Mouse (Mus musculus) midbrain, embryonic 11.5 days (tissue): Measurements from ENCODE around the gene Atg16l1. TPM values are rescaled to one million over a fixed set of nuclear protein-coding genes. Genes with fewer than 3 reads are reported as not detected.

ENCODE experiments used
- ATAC-seq: fragments of 200-750 bp; cut with Nextera tagmentation; 2 replicates; pipeline ENCODE4 v1.8.0; 2017; ENCODE audit warnings: moderate TSS enrichment, moderate library complexity; ENCODE audit not compliant: low FRiP score
- DNase-seq: peaks from one replicate; pipeline ENCODE4 v3.0.0; 2015; ENCODE audit warnings: low spot score; ENCODE audit errors: missing footprints
- H3K27ac ChIP-seq: fragments of 300-500 bp; sonication (generic); 2 replicates; pipeline ENCODE4 v1.5.1; 2014; ENCODE audit warnings: low read depth, low read length
- H3K27me3 ChIP-seq: fragments of 300-500 bp; sonication (generic); 2 replicates; pipeline ENCODE4 v1.6.1; 2014; ENCODE audit warnings: mild to moderate bottlenecking, low read length, moderate library complexity, mixed read lengths; ENCODE audit not compliant: control insufficient read depth, insufficient read depth
- H3K36me3 ChIP-seq: fragments of 300-500 bp; sonication (generic); 2 replicates; pipeline ENCODE4 v1.6.1; 2014; ENCODE audit warnings: mild to moderate bottlenecking, low read length, moderate library complexity, mixed read lengths; ENCODE audit not compliant: control insufficient read depth, insufficient read depth
- H3K4me1 ChIP-seq: fragments of 300-500 bp; sonication (generic); 2 replicates; pipeline ENCODE4 v1.6.1; 2014; ENCODE audit warnings: low read length; ENCODE audit not compliant: control insufficient read depth, insufficient read depth
- H3K4me2 ChIP-seq: fragments of 300-500 bp; sonication (generic); 2 replicates; pipeline ENCODE4 v1.6.1; 2014; ENCODE audit warnings: mild to moderate bottlenecking, moderate library complexity
- H3K4me3 ChIP-seq: fragments of 300-500 bp; sonication (generic); 2 replicates; pipeline ENCODE4 v1.5.1; 2014; ENCODE audit warnings: low read depth, low read length
- H3K9ac ChIP-seq: fragments of 300-500 bp; sonication (generic); 2 replicates; pipeline ENCODE4 v1.6.1; 2014; ENCODE audit warnings: low read length
- H3K9me3 ChIP-seq: fragments of 300-500 bp; sonication (generic); 2 replicates; pipeline ENCODE4 v1.6.1; 2016; ENCODE audit warnings: low read length; ENCODE audit not compliant: control insufficient read depth
- WGBS: fragments of 180-500 bp; shearing (Covaris S2); extraction: QIAGEN DNeasy Blood & Tissue Kit; methylation state at CpG from one replicate; pipeline ENCODE4 v1.1.7; 2014; 5-methylcytosine and 5-hydroxymethylcytosine counted together
- polyA plus RNA-seq: library from polyadenylated mRNA; unstranded; fragments of >200 nt; fragmentation: Nextera tagmentation; extraction: Ambion mirVana; gene quantifications from 2 replicates; pipeline ENCODE4 v1.2.1, GENCODE M21; 2014

Atg16l1 gene
- polyA plus RNA-seq, 1 experiment from 2014 or later = 33.7 TPM

DNA sequence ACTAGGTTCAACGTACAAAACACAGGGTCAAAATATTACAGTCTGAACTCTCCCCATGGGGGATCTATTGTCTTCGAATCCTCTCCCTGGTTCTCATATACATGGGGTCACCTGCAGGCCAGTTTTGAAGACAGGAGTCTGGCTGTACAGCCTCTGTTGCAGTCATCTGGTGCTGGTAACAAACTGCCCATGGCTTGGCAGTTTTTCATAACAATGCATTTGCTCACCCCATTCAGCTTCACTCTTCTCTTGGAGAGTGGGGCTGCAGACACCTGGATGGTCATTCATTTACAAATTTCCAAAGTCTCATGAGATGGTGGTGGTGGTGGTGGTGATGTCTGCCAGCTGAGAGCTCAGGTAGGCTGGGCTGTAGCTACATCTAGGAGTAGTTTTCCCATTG, 26.6 kb upstream of the Atg16l1 start:
- Histone ChIP-seq H3K4me2 (no peak overlapping the region), H3K27ac (no peak overlapping the region), H3K27me3 (no peaks in the 10 kb centered on the region), H3K9me3 (no peaks in the 10 kb centered on the region), H3K4me3 (no peak overlapping the region), H3K36me3 (no peaks in the 10 kb centered on the region), H3K4me1 (no peaks in the 10 kb centered on the region), H3K9ac (no peak overlapping the region)
- no peak for DNase-seq
- ATAC-seq = no peak
- WGBS = 83% methylated on average over 2 of the region's 2 CpGs

DNA sequence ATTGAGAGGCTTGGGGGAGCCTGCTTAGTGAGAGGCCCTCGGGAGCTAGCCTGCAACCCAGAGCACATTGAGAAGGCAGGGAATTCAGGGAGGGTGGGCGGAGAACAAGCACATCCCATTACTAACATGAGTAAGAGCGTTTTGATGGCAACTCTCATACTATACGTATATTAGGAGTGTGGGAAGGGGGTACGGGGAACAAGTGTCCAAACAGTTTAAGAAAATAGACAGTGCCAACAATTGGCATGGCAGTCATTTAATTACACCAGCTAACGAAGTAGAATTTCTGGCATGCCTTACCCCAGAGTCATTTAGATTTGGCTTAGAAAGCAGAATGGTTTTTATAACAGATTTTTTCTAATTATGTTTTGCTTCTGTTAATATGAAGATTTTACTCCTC, 25.8 kb upstream of the Atg16l1 start:
- H3K27me3 ChIP-seq = no peaks in the 10 kb centered on the region
- no peak overlapping the region for H3K27ac ChIP-seq
- H3K9me3 ChIP-seq = no peaks in the 10 kb centered on the region
- H3K4me1 ChIP-seq = no peaks in the 10 kb centered on the region
- DNase-seq = no peak
- no peak for ATAC-seq
- no peaks in the 10 kb centered on the region for H3K36me3 ChIP-seq
- H3K4me2 ChIP-seq = no peak overlapping the region
- H3K4me3 ChIP-seq = no peak overlapping the region
- no peak overlapping the region for H3K9ac ChIP-seq
- WGBS = 84% methylated on average over 6 of the region's 6 CpGs

DNA sequence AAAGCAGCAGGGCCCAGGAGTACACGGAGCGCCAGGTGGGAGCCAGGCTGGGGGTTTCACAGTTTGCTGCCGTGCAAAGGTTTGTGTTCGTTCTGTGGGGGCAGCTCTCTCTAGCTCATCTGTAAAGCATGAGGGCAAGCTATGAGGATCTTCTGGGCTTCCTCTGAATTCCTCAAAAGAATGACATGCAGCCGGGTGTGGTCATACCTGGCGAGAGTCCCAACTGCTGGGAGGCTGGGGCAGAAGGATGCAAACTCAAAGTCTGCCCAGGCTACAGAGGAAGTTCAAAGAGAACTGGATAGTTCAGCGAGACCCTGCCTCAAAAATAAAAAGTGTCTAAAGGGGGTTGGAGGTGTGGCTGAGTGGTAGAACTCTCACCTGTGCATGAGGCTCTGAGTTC, 25.4 kb upstream of the Atg16l1 start:
- H3K9me3 ChIP-seq = no peaks in the 10 kb centered on the region
- no peaks in the 10 kb centered on the region for H3K4me1 ChIP-seq
- H3K27me3 ChIP-seq = no peaks in the 10 kb centered on the region
- H3K36me3 ChIP-seq = no peaks in the 10 kb centered on the region
- ATAC-seq (no peak), DNase-seq (no peak)
- no peak overlapping the region for H3K27ac ChIP-seq
- H3K9ac ChIP-seq = no peak overlapping the region
- no peak overlapping the region for H3K4me3 ChIP-seq
- WGBS = 84% methylated on average over 7 of the region's 7 CpGs
- no peak overlapping the region for H3K4me2 ChIP-seq

DNA sequence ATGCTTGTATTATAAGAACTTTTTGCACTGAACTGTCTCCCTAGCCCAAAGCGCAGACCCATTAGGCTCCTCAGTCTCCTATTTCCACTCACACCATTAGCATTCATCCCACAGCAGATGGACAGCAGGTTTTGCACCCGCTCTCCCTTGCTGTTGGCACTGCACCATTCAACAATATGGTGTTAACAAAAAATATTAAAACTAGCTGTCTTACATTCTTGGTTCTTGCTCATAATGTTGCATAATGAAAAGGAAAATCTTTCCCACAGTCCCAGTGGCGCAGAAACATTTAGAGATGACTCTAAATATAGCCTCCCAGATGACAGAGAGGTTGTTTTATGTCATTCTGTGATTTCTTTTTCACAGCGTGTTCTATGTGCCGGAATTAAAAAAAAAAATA, 22.5 kb upstream of the Atg16l1 start:
- Histone ChIP-seq H3K27me3 (no peaks in the 10 kb centered on the region), H3K27ac (no peak overlapping the region), H3K9ac (no peak overlapping the region), H3K36me3 (no peaks in the 10 kb centered on the region), H3K4me2 (no peak overlapping the region), H3K4me1 (no peaks in the 10 kb centered on the region), H3K9me3 (no peaks in the 10 kb centered on the region), H3K4me3 (no peak overlapping the region)
- no peak for ATAC-seq
- WGBS = 92% methylated on average over 5 of the region's 5 CpGs
- DNase-seq = no peak

DNA sequence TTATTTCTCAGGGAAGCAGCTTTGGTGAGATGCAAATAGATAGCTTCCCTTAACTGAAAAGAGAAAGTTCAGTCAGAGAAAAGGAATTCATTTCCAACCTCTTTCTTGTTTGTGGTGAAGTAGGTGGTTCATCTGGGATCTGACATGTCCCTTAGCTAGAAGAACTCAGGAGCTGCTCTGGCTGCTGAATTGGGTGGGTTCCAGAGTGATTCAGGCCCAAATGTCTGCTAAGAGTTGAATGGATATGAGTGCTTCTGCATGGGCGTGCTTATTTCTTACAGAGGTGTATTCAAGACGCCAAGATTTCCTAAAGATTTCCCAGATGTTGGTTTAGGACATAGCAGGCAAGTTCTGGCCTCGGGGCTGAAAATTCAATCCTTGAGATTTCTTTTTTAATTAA, 21.5 kb upstream of the Atg16l1 start:
- 83% methylated on average over 3 of the region's 3 CpGs for WGBS
- no peak overlapping the region for H3K4me2 ChIP-seq

DNA sequence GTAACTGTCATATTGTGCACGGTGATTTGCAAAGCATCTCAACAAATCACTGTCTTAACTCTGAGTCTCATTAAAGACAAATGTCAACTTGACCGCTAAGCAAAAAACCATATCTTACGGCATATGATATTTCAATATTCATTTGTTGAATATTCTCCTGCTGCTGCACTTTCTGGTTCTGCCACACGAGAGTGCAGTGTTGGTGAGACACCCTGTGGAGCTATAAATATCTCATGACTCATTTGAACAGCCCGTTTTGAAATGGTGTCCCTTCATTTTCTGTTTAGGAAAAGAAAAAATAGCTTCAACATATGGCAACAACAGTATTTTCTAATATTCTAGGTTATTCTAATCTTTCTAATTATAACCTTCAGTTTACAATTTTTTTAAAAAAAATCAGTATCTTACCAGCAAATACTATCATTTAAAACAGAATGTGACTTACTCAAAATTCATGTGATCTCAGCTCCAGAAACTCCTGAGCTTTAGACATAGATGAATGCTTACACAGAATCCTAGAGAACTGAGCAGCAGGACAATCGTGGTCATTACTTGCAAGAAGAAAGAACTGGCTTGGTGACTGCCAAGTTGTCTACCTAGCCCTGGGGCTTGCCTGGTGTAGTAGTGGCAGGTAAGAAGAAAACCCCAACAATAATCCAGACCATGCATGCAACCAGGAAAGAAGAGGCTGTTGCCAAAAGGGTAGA, 14.9 kb upstream of the Atg16l1 start:
- 83% methylated on average over 6 of the region's 6 CpGs for WGBS
- peak; percentile 21 for DNase-seq
- Histone ChIP-seq H3K4me2 (no peak overlapping the region), H3K9ac (no peak overlapping the region), H3K4me1 (no peaks in the 10 kb centered on the region), H3K36me3 (no peaks in the 10 kb centered on the region), H3K4me3 (no peak overlapping the region), H3K9me3 (no peaks in the 10 kb centered on the region), H3K27ac (no peak overlapping the region), H3K27me3 (no peaks in the 10 kb centered on the region)
- no peak for ATAC-seq

More for the DNA sequence above, 21.5 kb upstream of the Atg16l1 start:
- Histone ChIP-seq H3K36me3 (no peaks in the 10 kb centered on the region), H3K4me1 (no peaks in the 10 kb centered on the region), H3K27ac (no peak overlapping the region), H3K9ac (no peak overlapping the region), H3K4me3 (no peak overlapping the region), H3K27me3 (no peaks in the 10 kb centered on the region), H3K9me3 (no peaks in the 10 kb centered on the region)
- ATAC-seq = no peak
- no peak for DNase-seq

DNA sequence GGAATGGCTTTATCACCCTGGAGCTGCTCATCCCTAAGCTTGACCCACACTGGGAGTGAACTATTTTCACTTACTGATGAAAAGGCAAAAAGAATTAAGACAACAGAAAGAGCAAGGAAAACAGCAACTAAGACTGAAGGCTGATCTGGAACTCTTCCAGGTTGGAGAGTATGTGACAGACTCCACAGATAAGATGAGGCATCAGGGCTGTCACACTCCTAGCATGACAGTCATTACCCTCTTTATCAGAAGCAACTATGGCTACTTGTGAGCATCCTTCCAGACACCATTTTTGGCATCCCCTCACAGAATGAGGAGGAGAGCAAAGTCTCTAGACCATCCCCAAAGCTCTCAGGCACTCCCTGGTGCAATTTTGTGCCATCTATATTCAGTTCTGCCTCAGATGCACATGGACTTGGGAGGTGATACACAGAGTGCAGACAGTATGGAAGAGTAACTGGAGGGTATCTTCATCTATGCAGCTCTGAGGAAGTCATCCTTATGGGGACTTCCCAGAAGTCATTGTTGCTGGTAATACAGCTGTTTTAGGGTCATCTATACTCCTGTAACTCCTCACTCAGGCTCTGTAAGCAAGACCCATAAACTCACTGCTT, 6.2 kb upstream of the Atg16l1 start:
- no peaks in the 10 kb centered on the region for H3K9me3 ChIP-seq
- ATAC-seq (no peak), DNase-seq (no peak)
- H3K4me1 ChIP-seq = no peaks in the 10 kb centered on the region
- H3K4me2 ChIP-seq = no peak overlapping the region
- no peak overlapping the region for H3K27ac ChIP-seq
- H3K36me3 ChIP-seq = no peaks in the 10 kb centered on the region
- no peak overlapping the region for H3K4me3 ChIP-seq
- H3K9ac ChIP-seq = no peak overlapping the region
- H3K27me3 ChIP-seq = no peaks in the 10 kb centered on the region

DNA sequence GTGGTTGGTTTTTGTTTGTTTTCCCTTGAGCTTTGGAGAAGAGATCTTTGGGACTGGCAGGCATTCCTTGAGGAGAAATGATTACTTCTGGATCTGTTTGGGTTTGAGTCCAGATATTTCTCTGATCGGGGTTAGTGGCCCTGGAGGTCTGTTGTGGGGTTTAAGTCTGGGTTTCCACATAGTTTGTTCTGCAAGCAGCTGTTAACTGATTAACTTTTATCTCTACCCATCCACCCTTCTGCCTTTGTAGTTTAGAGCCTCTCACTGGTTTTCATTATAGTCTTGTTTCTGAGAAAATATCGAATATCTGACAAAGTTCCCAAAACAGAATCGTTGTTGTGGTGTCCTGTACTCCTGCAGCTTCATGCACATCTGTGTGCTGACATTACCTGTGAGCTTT, 8.2 kb downstream of the Atg16l1 start:
- ATAC-seq (no peak), DNase-seq (peak; percentile 56)
- H3K27me3 ChIP-seq = no peaks in the 10 kb centered on the region
- H3K4me2 ChIP-seq = no peak overlapping the region
- no peak overlapping the region for H3K27ac ChIP-seq
- H3K4me3 ChIP-seq = no peak overlapping the region
- H3K9me3 ChIP-seq = no peaks in the 10 kb centered on the region
- H3K36me3 ChIP-seq = peaks cover 34% of the 10 kb centered on the region; the same call in 1 of the 2 replicates
- no peak overlapping the region for H3K9ac ChIP-seq
- 96% methylated on average over 3 of the region's 3 CpGs for WGBS
- H3K4me1 ChIP-seq = no peaks in the 10 kb centered on the region

DNA sequence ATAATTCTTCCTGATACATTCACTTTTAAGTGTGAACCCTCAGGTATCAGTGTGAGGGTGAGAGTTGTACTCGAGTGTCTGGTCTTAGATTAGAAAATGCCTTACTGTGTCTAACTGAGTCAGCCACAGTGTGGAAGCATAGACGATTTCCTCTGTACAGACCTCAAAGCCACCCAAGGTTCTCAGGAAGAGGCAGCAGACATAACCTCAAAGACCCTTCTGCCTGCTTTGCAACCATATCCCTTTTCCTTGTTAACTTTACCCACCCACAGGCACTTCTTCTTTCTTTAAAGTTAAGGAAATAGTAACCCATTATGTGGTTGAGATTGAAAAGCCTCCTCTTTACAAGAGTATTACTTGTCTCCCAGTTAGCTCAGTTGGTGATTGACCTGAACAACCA, 10.1 kb downstream of the Atg16l1 start:
- Histone ChIP-seq H3K4me3 (no peak overlapping the region), H3K27ac (no peak overlapping the region), H3K4me2 (no peak overlapping the region), H3K36me3 (peaks cover 41% of the 10 kb centered on the region; the same call in 1 of the 2 replicates), H3K4me1 (no peaks in the 10 kb centered on the region), H3K27me3 (no peaks in the 10 kb centered on the region), H3K9me3 (no peaks in the 10 kb centered on the region), H3K9ac (no peak overlapping the region)
- DNase-seq (no peak), ATAC-seq (no peak)
- 87% methylated on average over 2 of the region's 2 CpGs for WGBS
